Mouse (Mus musculus) CH12.LX (cell line): ENCODE data around the gene Gm20604.

ENCODE experiments used
- CTCF ChIP-seq, 2 experiments: IDR thresholded peaks in 1 of 2; conservative IDR thresholded peaks in 1 of 2; 2 replicates each; pipeline ENCODE4 v1.5.1; 2011 to 2012; ENCODE audit warnings: low read depth in 2 of 2, low read length in 2 of 2, improper control_type of control experiment in 1 of 2, inconsistent platforms in 1 of 2, mild to moderate bottlenecking in 1 of 2, moderate library complexity in 1 of 2
- E2F4 ChIP-seq: IDR thresholded peaks from 2 replicates; pipeline ENCODE4 v1.6.1; 2011; ENCODE audit warnings: low read depth, low read length, improper control_type of control experiment; ENCODE audit not compliant: insufficient replicate concordance
- EP300 ChIP-seq: IDR thresholded peaks from 2 replicates; pipeline ENCODE4 v1.6.1; 2011; ENCODE audit warnings: low read length, improper control_type of control experiment
- MAFK ChIP-seq: IDR thresholded peaks from 2 replicates; pipeline ENCODE4 v1.6.1; 2011; ENCODE audit warnings: low read length, improper control_type of control experiment; ENCODE audit not compliant: insufficient replicate concordance
- POLR2A ChIP-seq: IDR thresholded peaks from 2 replicates; pipeline ENCODE4 v1.6.1; 2011; ENCODE audit warnings: low read depth, mild to moderate bottlenecking, improper control_type of control experiment, low read length
- SMC3 ChIP-seq: IDR thresholded peaks from 2 replicates; pipeline ENCODE4 v1.6.1; 2011; ENCODE audit warnings: low read depth, low read length, improper control_type of control experiment
- TCF12 ChIP-seq: IDR thresholded peaks from 2 replicates; pipeline ENCODE4 v1.6.1; 2014; ENCODE audit warnings: low read depth, mild to moderate bottlenecking, inconsistent platforms, low read length, improper control_type of control experiment
- USF1 ChIP-seq: IDR thresholded peaks from 2 replicates; pipeline ENCODE4 v1.6.1; 2014; ENCODE audit warnings: low read depth, mild to moderate bottlenecking, inconsistent platforms, low read length, improper control_type of control experiment
- USF2 ChIP-seq: conservative IDR thresholded peaks from 2 replicates; pipeline ENCODE4 v1.6.1; 2011; ENCODE audit warnings: low read depth, low read length, improper control_type of control experiment
- ZNF384 ChIP-seq: IDR thresholded peaks from 2 replicates; pipeline ENCODE4 v1.6.1; 2012; ENCODE audit warnings: low read depth, low read length, improper control_type of control experiment, inconsistent platforms

GRCm38 (mm10) chr12:102761668-102762067, 3.2 kb upstream of the Gm20604 start:
- TF ChIP-seq EP300 (peak; percentile 70), ZNF384 (peak; percentile 75), SMC3 (no peak), CTCF (conservative IDR thresholded peaks at IDR 0.05 in 1 of 2, IDR thresholded peaks at IDR 0.05 in 1 of 2; ENCODE audit: low read depth in 2 of 2, low read length in 2 of 2) (no peak), POLR2A (no peak), USF1 (no peak), TCF12 (no peak), MAFK (0 out of 2 replicates have a peak, but pooled peaks have one; percentile 18), USF2 (no peak), E2F4 (no peak)
